Mouse (Mus musculus) activated CD4-positive, CD25-positive, alpha-beta regulatory T cell, adult 4 months (primary cell): ENCODE results near the gene Ppfibp2. TPM values are rescaled to one million over a fixed set of nuclear protein-coding genes. Genes with fewer than 3 reads are reported as not detected.

Experiments
- ATAC-seq: one replicate; pipeline ENCODE4 v1.8.0; 2017
- polyA plus RNA-seq, 2 experiments: library from polyadenylated mRNA; unstranded; fragments of 100-300 nt; shearing (Covaris generic); gene quantifications; one replicate each; pipeline ENCODE4 v1.2.1; 2017

The Ppfibp2 gene
- polyA plus RNA-seq, 2 experiments from 2014 or later, result 0.31 to 0.44 TPM

- no peak for ATAC-seq
Measured at GRCm38 (mm10) chr7:107757308-107758151, 162.5 kb downstream of the Ppfibp2 start, which contains the start of gene Cyb5r2. Gene Cyb5r2 (minus strand): TSS chr7:107758032.

GRCm38 (mm10) chr7:107770812-107771211 lies 175.8 kb downstream of the Ppfibp2 start:
- ATAC-seq, result no peak

GRCm38 (mm10) chr7:107778216-107778615 lies 183.2 kb downstream of the Ppfibp2 start:
- no peak for ATAC-seq

- peak; percentile 57 for ATAC-seq
Measured at GRCm38 (mm10) chr7:107779611-107780010, 184.6 kb downstream of the Ppfibp2 start.

DNA sequence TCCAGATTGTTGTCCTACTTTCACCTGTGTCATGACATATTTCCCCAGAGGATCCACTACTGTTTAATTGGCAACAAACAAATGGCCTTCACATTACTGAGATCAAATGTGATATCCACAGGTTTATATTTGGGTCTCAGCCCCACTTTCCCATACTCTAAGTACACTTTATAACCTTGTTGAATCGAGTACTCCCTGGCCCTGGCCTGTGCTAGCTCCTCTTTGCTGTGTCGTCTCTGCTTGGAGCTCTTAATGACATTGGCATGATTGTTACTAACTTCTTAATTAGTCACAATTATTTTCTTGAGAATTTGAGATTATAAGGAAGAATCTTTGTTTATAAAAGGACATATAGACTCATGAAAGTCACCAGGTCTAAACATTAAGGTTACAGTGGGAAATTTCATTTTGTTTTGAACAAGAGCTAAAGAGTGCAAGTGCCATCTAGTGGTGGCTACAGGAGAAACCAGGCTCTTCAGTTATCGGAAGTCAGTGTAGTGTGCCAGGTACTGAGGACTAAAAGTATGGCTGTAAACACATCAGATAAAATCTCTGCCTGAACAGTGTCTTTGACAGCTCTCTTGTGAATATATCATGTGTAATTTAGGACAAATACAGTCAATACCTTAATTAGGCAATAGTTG lies 193.1 kb downstream of the Ppfibp2 start:
- no peak for ATAC-seq

- no peak for ATAC-seq
Measured at GRCm38 (mm10) chr7:107796500-107796899, 201.5 kb downstream of the Ppfibp2 start.

Other genes starting within 250 kb of the Ppfibp2 start
- gene Syt9, start 224.5 kb upstream of the Ppfibp2 start, polyA plus RNA-seq, result not detected
- gene Olfml1, start 27.8 kb upstream of the Ppfibp2 start, polyA plus RNA-seq, result not detected
- gene 5330417H12Rik, start 30.0 kb downstream of the Ppfibp2 start, polyA plus RNA-seq, result not detected
- not detected for gene Cyb5r2, start 162.8 kb downstream of the Ppfibp2 start, polyA plus RNA-seq
- gene Ovch2, start 206.0 kb downstream of the Ppfibp2 start, polyA plus RNA-seq, result not detected
- not detected for gene Olfr467, start 217.1 kb downstream of the Ppfibp2 start, polyA plus RNA-seq
- gene Olfr469, start 230.3 kb downstream of the Ppfibp2 start, polyA plus RNA-seq, result not detected